In the genomic region with DNA sequence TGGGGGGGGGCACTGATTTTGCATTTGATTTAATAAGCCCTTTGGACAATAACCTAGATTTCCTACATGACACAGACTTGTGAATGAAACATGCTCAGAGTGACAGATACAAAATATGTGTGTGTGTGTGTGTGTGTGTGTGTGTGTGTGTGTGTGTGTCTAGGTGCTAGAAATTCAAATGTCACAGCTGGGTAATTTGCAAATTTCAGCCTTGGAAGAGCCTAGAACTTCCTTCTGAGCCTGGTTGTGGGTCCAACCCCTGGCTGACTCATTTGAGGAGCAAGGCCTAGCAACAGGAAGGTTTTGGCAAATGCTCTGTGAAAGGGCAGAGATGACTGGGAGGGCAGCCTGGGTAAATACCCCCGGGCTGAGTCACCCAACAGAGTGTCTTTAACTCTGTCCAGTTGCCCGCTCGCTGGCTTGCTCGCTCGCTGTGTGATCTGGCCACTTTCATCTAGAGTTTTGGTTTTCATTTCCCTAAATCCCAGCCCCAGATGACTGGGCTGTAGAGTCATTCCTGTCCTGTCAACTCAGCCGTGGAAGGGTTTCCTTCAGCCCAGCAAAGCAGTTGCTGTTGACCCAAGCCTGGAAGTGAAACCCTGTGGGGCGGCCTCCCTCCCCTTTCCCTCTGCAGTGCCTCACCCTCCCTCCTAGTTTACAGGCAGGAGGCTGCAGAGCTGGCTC, we compare ENCODE assay signal across 7 mouse cellular contexts. TPM values are rescaled to one million over a fixed set of nuclear protein-coding genes. Genes with fewer than 3 reads are reported as not detected.
DNase-seq lines count a peak whose midpoint lies in the region; ATAC-seq lines count a peak whose summit lies in the region.

No protein-coding gene starts in this region.

- peak; percentile 95 for DNase-seq in Muller cell, postnatal 12 days (ENCODE audit: inconsistent ontology term)
- peak; percentile 88 for DNase-seq in adrenal gland, postnatal 14 days
- peak; percentile 49 for DNase-seq in induced T-regulatory cell, adult 2 months (ENCODE audit: low read depth)
- DNase-seq in lung, postnatal 14 days = peak; percentile 41
- no peak for DNase-seq in thymus, postnatal 25 days
- DNase-seq in cerebellum, postnatal 25 days = no peak

- ATAC-seq in CD4-positive, CD25-positive, alpha-beta regulatory T cell, adult 4 months = no peak

RNA-seq across cellular contexts. Expression of a gene that starts 38.5 kb away (rescaled TPM):
- total RNA-seq in adrenal gland, postnatal 14 days (2021) = 29.8 and 35.4 TPM in 2 replicates
- 100 to 1,000 TPM; 125 to 142 TPM for polyA plus RNA-seq in CD4-positive, CD25-positive, alpha-beta regulatory T cell, adult 4 months (2017; shearing (Covaris generic))

RNA-seq across cellular contexts. Expression of a gene that starts 42.6 kb away (rescaled TPM):
- total RNA-seq in adrenal gland, postnatal 14 days (2021) = 88.4 and 109 TPM in 2 replicates
- polyA plus RNA-seq in CD4-positive, CD25-positive, alpha-beta regulatory T cell, adult 4 months (2017; shearing (Covaris generic)) = 10 to 100 TPM; 10.7 to 13.2 TPM

Comparison
In these comparisons a context has a peak if more than half of its experiments do, and no peak if none do; other contexts are left out.
1. DNase-seq: peak in Muller cell, postnatal 12 days (single experiment), adrenal gland, postnatal 14 days (single experiment), induced T-regulatory cell, adult 2 months (single experiment) and lung, postnatal 14 days (single experiment); none in thymus, postnatal 25 days (single experiment) and cerebellum, postnatal 25 days (0 of 2).